Mouse (Mus musculus): ENCODE measurements at regions not wholly inside any gene's neighbourhood (a gene's known extent, or its start where the extent isn't known, plus 50 kb on each side); places are given as distances from the start of the nearest gene placed in this dataset.

DNA sequence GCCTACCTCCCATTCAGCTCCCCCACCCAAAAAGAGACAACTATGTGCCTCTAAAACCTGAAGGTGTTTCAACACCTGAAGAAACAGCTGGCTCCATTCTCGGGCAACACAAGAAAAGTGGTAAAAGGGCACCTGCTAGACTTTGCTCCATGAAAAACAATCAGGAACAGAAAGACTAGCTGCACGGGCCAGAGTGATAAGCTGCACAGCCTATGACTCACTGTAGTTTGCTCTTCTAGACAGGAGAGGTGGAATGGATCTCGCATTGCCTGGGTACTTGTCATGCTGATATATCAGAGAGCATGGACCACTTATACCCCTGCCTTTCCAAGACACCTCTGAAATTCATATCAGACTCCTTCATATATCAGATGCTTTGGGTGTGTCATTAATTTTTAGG is 94.0 kb upstream of the Gm9972 start:
- Histone ChIP-seq H3K27me3 (ENCODE audit: insufficient read depth, low read length) (no peaks in the 10 kb centered on the region), H3K36me3 (ENCODE audit: insufficient read depth, low read length) (no peaks in the 10 kb centered on the region), H3K9ac (replicated peaks; ENCODE audit: low read length) (no peak overlapping the region), H3K4me3 (ENCODE audit: low read length) (no peak overlapping the region), H3K4me2 (replicated peaks; ENCODE audit: low read depth, low read length) (no peak overlapping the region), H3K9me3 (ENCODE audit: low read length) (no peaks in the 10 kb centered on the region), H3K27ac (ENCODE audit: low read length) (no peak overlapping the region), H3K4me1 (ENCODE audit: insufficient read depth, low read length) (no peaks in the 10 kb centered on the region)
- 82% methylated on average over 3 of the region's 3 CpGs for WGBS
- no peak for ATAC-seq (ENCODE audit: low FRiP score, low TSS enrichment)

DNA sequence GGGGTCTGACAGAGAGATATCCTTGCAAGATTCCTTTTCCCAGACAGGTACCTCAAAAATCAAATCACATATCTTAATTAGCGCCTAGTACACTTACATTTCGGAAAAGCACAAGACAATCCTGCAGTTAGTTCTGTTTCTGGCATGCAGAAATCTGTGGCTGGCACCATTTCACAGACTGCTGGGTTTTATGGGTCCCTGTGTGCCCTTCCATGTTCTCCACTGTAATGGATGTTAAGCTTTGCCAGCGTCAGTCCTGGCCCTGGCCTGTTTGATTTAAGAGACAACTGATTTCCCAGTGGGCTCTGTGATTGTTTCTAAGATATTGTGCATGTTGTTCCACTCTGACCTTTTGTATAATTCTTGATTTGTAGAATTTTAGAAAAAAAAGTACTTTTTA is 93.3 kb upstream of the Gm9972 start:
- Histone ChIP-seq H3K4me3 (ENCODE audit: low read length) (no peak overlapping the region), H3K4me2 (replicated peaks; ENCODE audit: low read depth, low read length) (no peak overlapping the region), H3K27ac (ENCODE audit: low read length) (peak overlapping the region; percentile 25; the same call in 1 of the 2 replicates), H3K4me1 (ENCODE audit: insufficient read depth, low read length) (no peaks in the 10 kb centered on the region), H3K36me3 (ENCODE audit: insufficient read depth, low read length) (no peaks in the 10 kb centered on the region), H3K9me3 (ENCODE audit: low read length) (no peaks in the 10 kb centered on the region), H3K27me3 (ENCODE audit: insufficient read depth, low read length) (no peaks in the 10 kb centered on the region), H3K9ac (replicated peaks; ENCODE audit: low read length) (no peak overlapping the region)
- no peak for ATAC-seq (ENCODE audit: low FRiP score, low TSS enrichment)
- 57% methylated on average over 3 of the region's 3 CpGs for WGBS

DNA sequence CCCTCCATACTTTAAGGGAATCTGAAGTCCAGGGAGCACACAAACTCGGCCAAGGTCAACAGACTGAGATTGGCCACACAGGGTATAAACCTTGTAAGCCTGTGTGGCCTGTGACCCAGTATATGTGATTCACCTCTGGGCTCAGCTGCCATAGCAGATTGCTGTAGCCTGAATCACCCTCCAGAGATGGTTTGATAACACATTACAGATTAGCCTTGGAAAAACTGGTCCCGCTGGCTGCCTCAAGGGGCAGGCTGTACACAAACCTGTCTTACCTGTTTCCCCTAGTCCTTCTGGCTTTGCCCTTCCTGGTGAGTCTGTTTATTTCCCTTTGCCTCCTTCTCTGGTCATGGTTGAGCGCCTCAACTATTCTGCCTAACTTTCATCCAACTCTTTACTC is 91.0 kb upstream of the Gm9972 start:
- H3K27ac ChIP-seq (ENCODE audit: low read length) = peak overlapping the region; percentile 56; the same call in 1 of the 2 replicates
- WGBS = 57% methylated on average over 3 of the region's 3 CpGs

DNA sequence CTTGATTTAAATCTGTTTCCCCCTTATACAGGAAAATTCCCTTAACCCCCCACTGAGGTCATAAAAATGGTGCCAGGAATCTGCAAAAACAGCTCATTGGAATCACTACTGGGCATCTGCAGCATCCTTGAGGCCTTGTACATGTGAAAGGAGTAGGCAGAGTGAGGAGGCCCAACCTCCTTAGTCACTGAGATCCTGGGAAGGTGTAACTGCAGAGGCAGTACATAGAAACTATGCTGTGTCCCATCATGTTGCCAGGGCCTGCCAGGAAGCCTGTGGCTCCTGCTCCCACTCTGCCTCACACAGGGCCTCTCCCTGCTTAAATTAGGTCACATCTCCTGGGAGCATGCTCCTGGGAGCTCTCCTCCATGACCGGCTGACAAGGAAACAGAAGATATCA is 85.7 kb upstream of the Gm9972 start:
- H3K9ac ChIP-seq (replicated peaks; ENCODE audit: low read length) = no peak overlapping the region
- no peaks in the 10 kb centered on the region for H3K36me3 ChIP-seq (ENCODE audit: insufficient read depth, low read length)
- ATAC-seq (ENCODE audit: low FRiP score, low TSS enrichment) = no peak
- no peaks in the 10 kb centered on the region for H3K4me1 ChIP-seq (ENCODE audit: insufficient read depth, low read length)
- H3K4me2 ChIP-seq (replicated peaks; ENCODE audit: low read depth, low read length) = no peak overlapping the region
- no peaks in the 10 kb centered on the region for H3K27me3 ChIP-seq (ENCODE audit: insufficient read depth, low read length)
- H3K27ac ChIP-seq (ENCODE audit: low read length) = no peak overlapping the region
- 88% methylated on average over 1 of the region's 1 CpGs for WGBS
- H3K9me3 ChIP-seq (ENCODE audit: low read length) = no peaks in the 10 kb centered on the region
- H3K4me3 ChIP-seq (ENCODE audit: low read length) = no peak overlapping the region

More for the DNA sequence above, 91.0 kb upstream of the Gm9972 start:
- no peak overlapping the region for H3K9ac ChIP-seq (replicated peaks; ENCODE audit: low read length)
- H3K36me3 ChIP-seq (ENCODE audit: insufficient read depth, low read length) = no peaks in the 10 kb centered on the region
- H3K4me1 ChIP-seq (ENCODE audit: insufficient read depth, low read length) = no peaks in the 10 kb centered on the region
- H3K4me3 ChIP-seq (ENCODE audit: low read length) = no peak overlapping the region
- no peaks in the 10 kb centered on the region for H3K27me3 ChIP-seq (ENCODE audit: insufficient read depth, low read length)
- H3K4me2 ChIP-seq (replicated peaks; ENCODE audit: low read depth, low read length) = no peak overlapping the region
- ATAC-seq (ENCODE audit: low FRiP score, low TSS enrichment) = peak; percentile 93
- H3K9me3 ChIP-seq (ENCODE audit: low read length) = no peaks in the 10 kb centered on the region

DNA sequence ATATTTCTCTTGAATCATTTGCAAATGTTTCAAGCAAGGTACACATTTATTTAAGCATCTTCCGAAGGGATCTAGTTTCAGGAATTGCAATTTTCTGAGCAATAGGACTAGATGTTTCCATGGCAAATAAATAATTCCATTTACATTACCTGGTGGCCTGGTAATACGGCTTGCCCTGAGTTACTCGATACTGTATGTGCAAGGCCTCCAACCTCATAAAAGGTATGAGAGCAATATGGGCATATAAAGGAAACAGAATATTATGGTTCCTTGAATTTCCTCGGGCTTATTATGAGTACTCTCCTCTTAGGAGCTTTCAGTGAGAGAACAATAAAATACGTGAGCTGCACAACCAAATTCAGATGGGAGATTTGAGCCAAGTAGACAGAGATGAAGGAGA is 81.4 kb upstream of the Gm9972 start:
- no peaks in the 10 kb centered on the region for H3K4me1 ChIP-seq (ENCODE audit: insufficient read depth, low read length)
- H3K9ac ChIP-seq (replicated peaks; ENCODE audit: low read length) = no peak overlapping the region
- no peaks in the 10 kb centered on the region for H3K9me3 ChIP-seq (ENCODE audit: low read length)
- 59% methylated on average over 5 of the region's 5 CpGs for WGBS
- no peak overlapping the region for H3K4me2 ChIP-seq (replicated peaks; ENCODE audit: low read depth, low read length)
- ATAC-seq (ENCODE audit: low FRiP score, low TSS enrichment) = no peak
- no peaks in the 10 kb centered on the region for H3K27me3 ChIP-seq (ENCODE audit: insufficient read depth, low read length)
- H3K4me3 ChIP-seq (ENCODE audit: low read length) = no peak overlapping the region
- no peak overlapping the region for H3K27ac ChIP-seq (ENCODE audit: low read length)
- no peaks in the 10 kb centered on the region for H3K36me3 ChIP-seq (ENCODE audit: insufficient read depth, low read length)

DNA sequence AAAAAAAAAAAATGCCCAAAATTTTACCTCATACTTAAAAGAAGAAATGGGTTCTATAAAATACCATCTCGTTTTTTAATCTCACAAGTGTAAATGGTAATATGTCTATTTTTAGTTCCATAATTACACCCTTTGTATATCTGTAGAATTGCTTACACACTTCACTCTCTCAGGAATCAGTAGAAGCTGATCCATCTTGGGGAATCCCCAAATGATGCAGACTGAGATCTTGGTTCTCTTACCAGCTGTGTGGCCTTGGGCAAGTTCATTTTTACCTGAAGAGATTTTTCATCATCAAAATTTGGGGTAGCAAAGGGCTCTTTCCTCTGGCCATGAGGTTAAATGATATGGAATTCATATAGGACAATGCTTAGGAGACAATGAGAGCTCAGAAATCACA is 69.8 kb upstream of the Gm9972 start:
- Histone ChIP-seq H3K27ac (ENCODE audit: low read length) (no peak overlapping the region), H3K36me3 (ENCODE audit: insufficient read depth, low read length) (no peaks in the 10 kb centered on the region), H3K9ac (replicated peaks; ENCODE audit: low read length) (no peak overlapping the region), H3K4me3 (ENCODE audit: low read length) (no peak overlapping the region), H3K4me2 (replicated peaks; ENCODE audit: low read depth, low read length) (no peak overlapping the region), H3K4me1 (ENCODE audit: insufficient read depth, low read length) (no peaks in the 10 kb centered on the region), H3K9me3 (ENCODE audit: low read length) (no peaks in the 10 kb centered on the region), H3K27me3 (ENCODE audit: insufficient read depth, low read length) (no peaks in the 10 kb centered on the region)
- no peak for ATAC-seq (ENCODE audit: low FRiP score, low TSS enrichment)
- WGBS = 75% methylated on average over 1 of the region's 1 CpGs

DNA sequence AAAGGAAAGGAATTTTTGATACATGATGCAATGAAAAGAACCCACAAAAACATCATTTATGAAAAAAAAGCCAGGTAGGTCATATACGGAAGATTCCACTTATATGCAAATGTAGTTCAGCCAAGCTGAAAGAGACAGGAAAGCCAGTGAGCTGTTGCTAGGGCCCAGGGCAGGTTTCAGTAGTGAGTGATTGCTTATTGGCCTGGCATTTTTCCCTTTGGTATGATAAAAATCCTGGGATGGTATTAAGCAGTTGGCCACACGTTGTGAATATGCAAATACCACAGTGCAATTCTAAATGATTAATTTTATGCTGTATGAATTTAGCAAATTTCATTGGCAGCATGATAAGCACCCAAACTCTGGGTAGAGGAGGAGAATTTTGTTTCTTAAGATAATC is 57.3 kb upstream of the Gm9972 start:
- 69% methylated on average over 2 of the region's 2 CpGs for WGBS
- H3K4me2 ChIP-seq (replicated peaks; ENCODE audit: low read depth, low read length) = no peak overlapping the region

More for the DNA sequence above, 57.3 kb upstream of the Gm9972 start:
- Histone ChIP-seq H3K27ac (ENCODE audit: low read length) (no peak overlapping the region), H3K36me3 (ENCODE audit: insufficient read depth, low read length) (no peaks in the 10 kb centered on the region), H3K4me3 (ENCODE audit: low read length) (no peak overlapping the region), H3K4me1 (ENCODE audit: insufficient read depth, low read length) (no peaks in the 10 kb centered on the region), H3K9me3 (ENCODE audit: low read length) (no peaks in the 10 kb centered on the region), H3K27me3 (ENCODE audit: insufficient read depth, low read length) (no peaks in the 10 kb centered on the region), H3K9ac (replicated peaks; ENCODE audit: low read length) (no peak overlapping the region)
- no peak for ATAC-seq (ENCODE audit: low FRiP score, low TSS enrichment)

Measured in kidney, embryonic 16.5 days (tissue).